Mouse (Mus musculus) gastrocnemius, adult 2 months (tissue): Measurements from ENCODE around the gene Efna5. TPM values are rescaled to one million over a fixed set of nuclear protein-coding genes. Genes with fewer than 3 reads are reported as not detected.

ENCODE experiments used
- DNase-seq: peaks from one replicate; pipeline ENCODE4 v3.0.0; 2022
- H3K27ac ChIP-seq: fragments of 200-600 bp; 2 replicates; pipeline ENCODE4 v1.8.1; 2022; ENCODE audit warnings: mild to moderate bottlenecking
- H3K4me3 ChIP-seq: fragments of 200-600 bp; 2 replicates; pipeline ENCODE4 v1.8.1; 2022; ENCODE audit warnings: mild to moderate bottlenecking, moderate library complexity
- CTCF ChIP-seq: fragments of 200-600 bp; IDR thresholded peaks from 2 replicates; pipeline ENCODE4 v1.8.1; 2022; ENCODE audit warnings: antibody characterized with exemption, mild to moderate bottlenecking, moderate library complexity
- intact Hi-C: fragments of 180-260 bp; cut with DNase I; formaldehyde crosslinking; loops from one replicate; pipeline ENCODE4 v1.15.1; 2025
- long read RNA-seq, 2 experiments: library from polyadenylated mRNA; stranded (forward); transcript quantifications; one replicate each; pipeline ENCODE4 v2.0.0; 2021
- total RNA-seq, 2 experiments: library from RNA; stranded (reverse); gene quantifications; 2 replicates each; pipeline ENCODE4 v1.2.3; 2021

Efna5 gene
- total RNA-seq = under 1 TPM; 0.13 to 0.86 TPM
- long read RNA-seq, experiment 1 = 0 reads
- long read RNA-seq, experiment 2 = 0 reads

GRCm38 (mm10) chr17:62881176-62881790, at the start of gene Efna5:
Gene Efna5 (minus strand): TSS chr17:62881317.
- intact Hi-C loops = loop anchor here (5.0 kb wide), 1 partner anchor 586 kb away; no protein-coding TSS in a partner anchor
- H3K27ac ChIP-seq = peak within 1 kb of the TSS; percentile 41
- TF ChIP-seq CTCF = no peak
- DNase-seq = peak; percentile 43
- H3K4me3 ChIP-seq = peak within 1 kb of the TSS; percentile 87

GRCm38 (mm10) chr17:62915304-62915703, 34.2 kb upstream of the Efna5 start:
- intact Hi-C loops = no loop called here
- TF ChIP-seq CTCF = no peak

GRCm38 (mm10) chr17:62905692-62906445, 24.8 kb upstream of the Efna5 start:
- H3K27ac ChIP-seq = no peak overlapping the region
- no peak for DNase-seq
- no peak for TF ChIP-seq CTCF
- no peak overlapping the region for H3K4me3 ChIP-seq
- intact Hi-C loops = no loop called here

More at GRCm38 (mm10) chr17:62915304-62915703, 34.2 kb upstream of the Efna5 start:
- no peak overlapping the region for H3K4me3 ChIP-seq
- DNase-seq = no peak
- H3K27ac ChIP-seq = no peak overlapping the region

- no peak overlapping the region for H3K27ac ChIP-seq
- TF ChIP-seq CTCF = no peak
- no peak overlapping the region for H3K4me3 ChIP-seq
- intact Hi-C loops = no loop called here
- no peak for DNase-seq
Observed at GRCm38 (mm10) chr17:62899066-62899465, 17.9 kb upstream of the Efna5 start.

- no peak for TF ChIP-seq CTCF
- no peak for DNase-seq
- intact Hi-C loops = no loop called here
Observed at GRCm38 (mm10) chr17:62889991-62890390, 8.9 kb upstream of the Efna5 start.

GRCm38 (mm10) chr17:62884129-62884506, 3.0 kb upstream of the Efna5 start:
- intact Hi-C loops = loop anchor here (5.0 kb wide), 1 partner anchor 583 kb away; no protein-coding TSS in a partner anchor
- DNase-seq = peak; percentile 81
- Histone ChIP-seq H3K27ac (peak overlapping the region; percentile 41), H3K4me3 (peak overlapping the region; percentile 87)
- peak; percentile 97 for TF ChIP-seq CTCF

More at GRCm38 (mm10) chr17:62889991-62890390, 8.9 kb upstream of the Efna5 start:
- Histone ChIP-seq H3K27ac (no peak overlapping the region), H3K4me3 (no peak overlapping the region)

GRCm38 (mm10) chr17:62883476-62884128, 2.5 kb upstream of the Efna5 start:
- intact Hi-C loops = loop anchor here (5.0 kb wide), 1 partner anchor 584 kb away; no protein-coding TSS in a partner anchor
- peak overlapping the region; percentile 87 for H3K4me3 ChIP-seq
- peak; percentile 38 for DNase-seq
- no peak for TF ChIP-seq CTCF
- peak overlapping the region; percentile 41 for H3K27ac ChIP-seq

GRCm38 (mm10) chr17:62882726-62883475, 1.8 kb upstream of the Efna5 start:
- DNase-seq = peak; percentile 76
- Histone ChIP-seq H3K27ac (peak overlapping the region; percentile 41), H3K4me3 (peak overlapping the region; percentile 87)
- no peak for TF ChIP-seq CTCF
- intact Hi-C loops = loop anchor here (5.0 kb wide), 1 partner anchor 584 kb away; no protein-coding TSS in a partner anchor

GRCm38 (mm10) chr17:62881791-62882725, 941 bp upstream of the Efna5 start:
- intact Hi-C loops = loop anchor here (5.0 kb wide), 1 partner anchor 585 kb away; no protein-coding TSS in a partner anchor
- TF ChIP-seq CTCF = no peak

GRCm38 (mm10) chr17:62880311-62881175, 574 bp downstream of the Efna5 start:
- Histone ChIP-seq H3K27ac (no peak overlapping the region), H3K4me3 (peak overlapping the region; percentile 87)
- intact Hi-C loops = loop anchor here (5.0 kb wide), 1 partner anchor 587 kb away; no protein-coding TSS in a partner anchor
- DNase-seq = peak; percentile 29
- TF ChIP-seq CTCF = no peak

More at GRCm38 (mm10) chr17:62881791-62882725, 941 bp upstream of the Efna5 start:
- DNase-seq = peak; percentile 40
- H3K27ac ChIP-seq = peak overlapping the region; percentile 41
- peak overlapping the region; percentile 87 for H3K4me3 ChIP-seq
